Mouse (Mus musculus) activated CD4-positive, CD25-positive, alpha-beta regulatory T cell (primary cell): ENCODE data around the gene Zc3hav1. TPM values are rescaled to one million over a fixed set of nuclear protein-coding genes. Genes with fewer than 3 reads are reported as not detected.

Experiments
- polyA plus RNA-seq, 2 experiments: library from polyadenylated mRNA; unstranded; fragments of 100-300 nt; shearing (Covaris generic); gene quantifications; one replicate each; pipeline ENCODE4 v1.2.1; 2017

The Zc3hav1 gene
- polyA plus RNA-seq = 100 to 1,000 TPM in 1 of 2 experiments, 10 to 100 TPM in 1; 83.2 to 131 TPM

DNA sequence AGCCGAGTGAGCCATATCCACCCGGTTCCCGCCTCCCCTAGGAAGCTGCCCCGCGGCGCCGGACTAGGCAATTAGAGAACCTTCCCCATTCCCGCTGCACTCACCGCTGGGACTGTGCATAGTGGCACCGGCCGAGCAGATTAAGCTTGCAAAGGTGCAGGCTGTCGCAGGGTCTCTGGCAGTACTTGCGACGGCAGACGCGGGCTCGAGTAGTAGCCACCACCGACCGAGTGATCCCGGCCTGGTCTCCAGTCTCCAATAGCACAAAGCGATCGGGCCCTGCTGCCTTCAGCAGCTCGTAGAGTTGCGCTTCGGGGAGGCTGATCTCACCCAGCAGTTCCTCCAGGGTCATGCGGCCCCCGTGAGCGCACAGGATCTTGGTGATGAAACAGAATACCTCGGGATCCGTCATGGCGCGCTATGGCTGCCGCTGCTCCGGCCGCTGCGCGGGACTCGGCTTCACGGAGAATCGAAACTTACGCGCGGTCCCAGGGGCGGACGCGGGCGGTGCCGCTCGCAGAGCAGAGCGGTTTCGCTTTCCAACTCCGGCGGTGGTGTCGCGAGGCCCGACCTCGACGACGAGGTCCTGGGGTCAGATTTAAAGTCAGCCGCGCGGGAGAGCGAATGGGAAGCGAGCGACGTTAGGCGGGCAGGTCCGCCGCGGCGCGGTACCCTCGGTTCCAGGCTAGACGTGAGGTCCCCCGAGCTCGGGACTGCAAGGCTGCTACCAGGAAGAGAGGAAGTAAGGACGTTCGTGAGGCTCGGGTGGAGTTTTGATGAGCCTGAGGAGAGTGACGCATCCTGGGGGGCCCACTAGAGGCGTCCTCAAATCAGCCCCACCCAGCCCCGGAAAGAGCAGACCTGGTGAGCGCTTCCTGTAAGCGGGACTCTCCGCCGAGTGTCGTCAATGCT, at the start of gene Zc3hav1:
Zc3hav1 (minus strand) TSS at position 793 of the 912 bp plus-strand sequence.

DNA sequence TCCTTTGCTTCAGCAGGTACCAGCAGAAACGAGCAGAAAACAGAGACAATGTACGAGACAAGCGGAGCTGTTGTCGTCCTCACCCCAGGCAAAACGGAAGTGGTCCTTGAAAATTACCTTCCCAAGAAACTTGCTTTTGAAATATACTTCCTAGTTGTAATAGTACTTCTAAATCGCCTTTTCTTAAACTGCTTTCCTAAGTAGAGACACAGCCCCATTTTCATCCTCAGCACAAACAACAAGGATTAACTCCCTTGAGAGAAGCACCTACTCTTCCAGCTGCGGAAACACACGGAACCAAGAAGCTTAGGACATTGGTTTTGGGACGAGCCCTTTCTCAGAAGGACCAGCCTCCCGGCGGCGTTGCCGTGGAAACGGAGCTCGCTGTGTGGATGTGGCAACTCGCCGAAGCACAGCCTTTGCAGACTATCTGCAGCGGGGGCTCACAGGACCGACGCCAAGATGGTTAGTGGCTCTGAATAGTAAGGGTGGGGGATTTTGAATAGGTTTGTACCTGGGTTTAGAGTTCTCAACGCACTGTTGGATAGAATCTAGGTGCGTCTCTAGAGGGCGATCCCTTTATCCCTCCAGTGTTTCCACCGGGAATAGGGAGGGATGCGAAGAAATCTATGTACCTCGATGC, 26.8 kb upstream of the Zc3hav1 start, which contains the start of gene Ttc26:
Ttc26 (plus strand) TSS at position 341 of the 643 bp plus-strand sequence.

DNA sequence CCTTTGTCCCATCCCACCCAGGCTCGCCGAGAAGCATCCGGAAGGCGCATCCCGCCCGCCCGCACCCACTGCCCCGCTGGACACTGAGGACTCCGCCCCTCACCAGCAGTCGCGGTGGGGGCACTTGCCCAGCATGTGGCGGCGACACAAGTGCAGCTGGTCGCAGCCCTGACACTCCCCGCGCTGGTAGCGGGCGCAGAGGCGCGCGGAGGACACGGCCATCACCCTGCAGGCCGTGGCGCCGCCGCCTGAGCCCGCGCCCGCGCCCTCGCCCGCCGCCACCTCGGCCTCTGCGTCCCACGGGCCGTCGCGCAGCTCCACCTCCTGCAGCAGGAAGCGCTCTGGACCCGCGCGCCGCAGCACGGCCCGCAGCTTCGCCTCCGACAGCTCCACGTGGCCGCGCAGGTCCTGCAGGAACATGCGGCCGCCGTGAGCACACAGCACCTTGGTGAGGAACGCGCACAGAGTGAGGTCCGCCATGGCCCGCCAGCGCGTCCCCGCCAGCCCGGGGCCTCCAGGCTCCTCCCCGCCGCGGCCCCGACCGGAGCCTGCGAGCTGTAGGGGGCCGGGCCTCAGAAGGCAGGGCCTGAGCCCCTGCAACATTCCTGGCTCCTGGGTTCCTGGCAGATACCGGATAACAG, 55.5 kb downstream of the Zc3hav1 start, which contains the start of gene Zc3hav1l:
Zc3hav1l (minus strand) TSS at position 499 of the 641 bp plus-strand sequence.

Other genes starting within 250 kb of the Zc3hav1 start
- 1 to 10 TPM in 1 of 2 experiments, not detected in 1; 2.8 TPM for gene Tmem213, start 245.3 kb downstream of the Zc3hav1 start, polyA plus RNA-seq
- under 1 TPM in 1 of 2 experiments, not detected in 1; 0.34 TPM for gene Atp6v0a4, start 230.0 kb downstream of the Zc3hav1 start, polyA plus RNA-seq
- gene D630045J12Rik, start 100.6 kb downstream of the Zc3hav1 start, polyA plus RNA-seq = 1 to 10 TPM in 1 of 2 experiments, not detected in 1; 3.8 TPM
- 1 to 10 TPM in 1 of 2 experiments, under 1 TPM in 1; 0.57 to 1.1 TPM for gene Zc3hav1l, start 55.3 kb downstream of the Zc3hav1 start, polyA plus RNA-seq
- under 1 TPM; 0.10 to 0.29 TPM for gene Ttc26, start 26.9 kb upstream of the Zc3hav1 start, polyA plus RNA-seq
- gene Ubn2, start 79.3 kb upstream of the Zc3hav1 start, polyA plus RNA-seq = 10 to 100 TPM; 21.4 to 22.1 TPM
- 10 to 100 TPM; 37.8 to 57.2 TPM for gene Fmc1, start 178.9 kb upstream of the Zc3hav1 start, polyA plus RNA-seq
- 10 to 100 TPM; 68.8 to 70.9 TPM for gene Luc7l2, start 196.7 kb upstream of the Zc3hav1 start, polyA plus RNA-seq